Mouse (Mus musculus) neural tube, embryonic 11.5 days (tissue): ENCODE measurements around the gene Tbx6. TPM values are rescaled to one million over a fixed set of nuclear protein-coding genes. Genes with fewer than 3 reads are reported as not detected.

Experiments used
- ATAC-seq: fragments of 200-750 bp; cut with Nextera tagmentation; 2 replicates; pipeline ENCODE4 v1.8.0; 2017; ENCODE audit warnings: moderate number of reproducible peaks, mild to moderate bottlenecking, moderate TSS enrichment, moderate library complexity; ENCODE audit not compliant: insufficient read depth, low FRiP score, low TSS enrichment
- DNase-seq: peaks from one replicate; pipeline ENCODE4 v3.0.0-alpha.2; 2015; ENCODE audit warnings: low spot score
- H3K27ac ChIP-seq: fragments of 300-500 bp; sonication (generic); 2 replicates; pipeline ENCODE4 v1.5.1; 2014; ENCODE audit warnings: low read depth, mild to moderate bottlenecking, low read length
- H3K27me3 ChIP-seq: fragments of 300-500 bp; sonication (generic); 2 replicates; pipeline ENCODE4 v1.6.1; 2014; ENCODE audit warnings: mild to moderate bottlenecking, low read length, mixed read lengths; ENCODE audit not compliant: control insufficient read depth, insufficient read depth
- H3K36me3 ChIP-seq: fragments of 300-500 bp; sonication (generic); 2 replicates; pipeline ENCODE4 v1.6.1; 2014; ENCODE audit warnings: mild to moderate bottlenecking, low read length, moderate library complexity, mixed read lengths; ENCODE audit not compliant: control insufficient read depth, insufficient read depth
- H3K4me1 ChIP-seq: fragments of 300-500 bp; sonication (generic); 2 replicates; pipeline ENCODE4 v1.6.1; 2014; ENCODE audit warnings: low read length, mixed read lengths; ENCODE audit not compliant: control insufficient read depth, insufficient read depth
- H3K4me2 ChIP-seq: fragments of 300-500 bp; sonication (generic); 2 replicates; pipeline ENCODE4 v1.6.1; 2014; ENCODE audit warnings: low read depth, mild to moderate bottlenecking, moderate library complexity
- H3K4me3 ChIP-seq: fragments of 300-500 bp; sonication (generic); 2 replicates; pipeline ENCODE4 v1.5.1; 2014; ENCODE audit warnings: low read depth, low read length
- H3K9ac ChIP-seq: fragments of 300-500 bp; sonication (generic); 2 replicates; pipeline ENCODE4 v1.6.1; 2014; ENCODE audit warnings: mild to moderate bottlenecking, low read length
- H3K9me3 ChIP-seq: fragments of 300-500 bp; sonication (generic); 2 replicates; pipeline ENCODE4 v1.6.1; 2016; ENCODE audit warnings: low read length; ENCODE audit not compliant: control insufficient read depth
- WGBS: fragments of 180-500 bp; shearing (Covaris S2); extraction: QIAGEN DNeasy Blood & Tissue Kit; methylation state at CpG from one replicate; pipeline ENCODE4 v1.1.7; 2014; 5-methylcytosine and 5-hydroxymethylcytosine counted together
- polyA plus RNA-seq: library from polyadenylated mRNA; unstranded; fragments of >200 nt; fragmentation: Nextera tagmentation; extraction: Ambion mirVana; gene quantifications from 2 replicates; pipeline ENCODE4 v1.2.1, GENCODE M21; 2014

The Tbx6 gene
- polyA plus RNA-seq, 1 experiment from 2014 or later, result 0.38 TPM

GRCm38 (mm10) chr7:126794271-126794605 lies 13.0 kb downstream of the Tbx6 start:
- no peak for ATAC-seq

GRCm38 (mm10) chr7:126795387-126796317 lies 14.4 kb downstream of the Tbx6 start:
- peaks cover 13% of the 10 kb centered on the region for H3K36me3 ChIP-seq
- H3K4me2 ChIP-seq, result no peak overlapping the region
- ATAC-seq (no peak), DNase-seq (no peak)
- 84% methylated on average over 16 of the region's 16 CpGs for WGBS
- H3K4me1 ChIP-seq, result peaks cover 24% of the 10 kb centered on the region
- no peaks in the 10 kb centered on the region for H3K27me3 ChIP-seq
- H3K9ac ChIP-seq, result no peak overlapping the region
- H3K9me3 ChIP-seq, result no peaks in the 10 kb centered on the region
- H3K27ac ChIP-seq, result no peak overlapping the region
- no peak overlapping the region for H3K4me3 ChIP-seq

More at GRCm38 (mm10) chr7:126794271-126794605, 13.0 kb downstream of the Tbx6 start:
- Histone ChIP-seq H3K36me3 (peaks cover 15% of the 10 kb centered on the region), H3K27ac (no peak overlapping the region), H3K27me3 (no peaks in the 10 kb centered on the region), H3K9ac (no peak overlapping the region), H3K9me3 (no peaks in the 10 kb centered on the region), H3K4me3 (no peak overlapping the region), H3K4me2 (no peak overlapping the region), H3K4me1 (peaks cover 18% of the 10 kb centered on the region)
- 77% methylated on average over 4 of the region's 4 CpGs for whole genome bisulfite sequencing
- no peak for DNase-seq

- WGBS, result 81% methylated on average over 8 of the region's 8 CpGs
- no peak overlapping the region for H3K4me2 ChIP-seq
- no peak for ATAC-seq
- H3K4me1 ChIP-seq, result peaks cover 22% of the 10 kb centered on the region
- no peaks in the 10 kb centered on the region for H3K27me3 ChIP-seq
- H3K36me3 ChIP-seq, result peaks cover 13% of the 10 kb centered on the region
- H3K4me3 ChIP-seq, result no peak overlapping the region
- no peak overlapping the region for H3K9ac ChIP-seq
- no peaks in the 10 kb centered on the region for H3K9me3 ChIP-seq
- no peak for DNase-seq
- H3K27ac ChIP-seq, result no peak overlapping the region
Measured at GRCm38 (mm10) chr7:126796350-126796932, 15.2 kb downstream of the Tbx6 start.

GRCm38 (mm10) chr7:126797411-126798126 lies 16.3 kb downstream of the Tbx6 start, which contains the start of gene Fam57b:
Gene Fam57b, plus strand, starts transcription at chr7:126797668.
- Histone ChIP-seq H3K4me2 (peak within 1 kb of the TSS; percentile 88), H3K4me1 (peaks cover 22% of the 10 kb centered on the region), H3K9me3 (no peaks in the 10 kb centered on the region), H3K27me3 (no peaks in the 10 kb centered on the region), H3K27ac (peak within 1 kb of the TSS; percentile 75; the same call in 1 of the 2 replicates), H3K36me3 (peaks cover 13% of the 10 kb centered on the region), H3K4me3 (peak within 1 kb of the TSS; percentile 85), H3K9ac (peak within 1 kb of the TSS; percentile 85)
- no peak for DNase-seq
- WGBS, result 40% methylated on average over 21 of the region's 21 CpGs
- ATAC-seq, result no peak

- Histone ChIP-seq H3K9me3 (no peaks in the 10 kb centered on the region), H3K36me3 (peaks cover 13% of the 10 kb centered on the region), H3K9ac (peak overlapping the region; percentile 85), H3K4me2 (peak overlapping the region; percentile 88), H3K27me3 (no peaks in the 10 kb centered on the region), H3K4me1 (peaks cover 18% of the 10 kb centered on the region), H3K27ac (peak overlapping the region; percentile 75), H3K4me3 (peak overlapping the region; percentile 85)
- ATAC-seq (no peak), DNase-seq (no peak)
- under 1% methylated on average over 40 of the region's 40 CpGs for WGBS
Measured at GRCm38 (mm10) chr7:126798127-126799049, 17.1 kb downstream of the Tbx6 start.

- Histone ChIP-seq H3K36me3 (peaks cover 13% of the 10 kb centered on the region), H3K4me2 (peak overlapping the region; percentile 88), H3K9ac (peak overlapping the region; percentile 85), H3K4me3 (peak overlapping the region; percentile 85), H3K27me3 (no peaks in the 10 kb centered on the region), H3K9me3 (no peaks in the 10 kb centered on the region), H3K4me1 (peaks cover 18% of the 10 kb centered on the region), H3K27ac (peak overlapping the region; percentile 90)
- ATAC-seq (peak; percentile 95), DNase-seq (peak; percentile 96)
- under 1% methylated on average over 29 of the region's 36 CpGs for WGBS
Measured at GRCm38 (mm10) chr7:126799050-126799467, 17.8 kb downstream of the Tbx6 start.

- ATAC-seq (peak; percentile 89), DNase-seq (no peak)
- H3K4me2 ChIP-seq, result peak overlapping the region; percentile 88
- peaks cover 18% of the 10 kb centered on the region for H3K4me1 ChIP-seq
- H3K36me3 ChIP-seq, result peaks cover 13% of the 10 kb centered on the region
- peak overlapping the region; percentile 85 for H3K4me3 ChIP-seq
- H3K9me3 ChIP-seq, result no peaks in the 10 kb centered on the region
- peak overlapping the region; percentile 64 for H3K9ac ChIP-seq
- under 1% methylated on average over 38 of the region's 38 CpGs for WGBS
- no peaks in the 10 kb centered on the region for H3K27me3 ChIP-seq
- peak overlapping the region; percentile 90 for H3K27ac ChIP-seq
Measured at GRCm38 (mm10) chr7:126799468-126800268, 18.4 kb downstream of the Tbx6 start.
